Mouse (Mus musculus) natural killer cell, adult 2 months (primary cell): ENCODE data around the gene Olfr1406.
"Not testable (repeated sequence)": the region's sequence is repeated elsewhere in the genome, so short reads cannot be mapped to it uniquely, and the experiment has no call there.

Source experiments
- DNase-seq, 2 experiments: peaks; one replicate each; pipeline ENCODE4 v3.0.0; 2022; ENCODE audit warnings: low spot score in 2 of 2

Gene Olfr1406

GRCm38 (mm10) chr1:173190540-173190939 lies at the start of gene Olfr1406:
Gene Olfr1406, minus strand, starts transcription at chr1:173190640.
- DNase-seq: no peak

DNA sequence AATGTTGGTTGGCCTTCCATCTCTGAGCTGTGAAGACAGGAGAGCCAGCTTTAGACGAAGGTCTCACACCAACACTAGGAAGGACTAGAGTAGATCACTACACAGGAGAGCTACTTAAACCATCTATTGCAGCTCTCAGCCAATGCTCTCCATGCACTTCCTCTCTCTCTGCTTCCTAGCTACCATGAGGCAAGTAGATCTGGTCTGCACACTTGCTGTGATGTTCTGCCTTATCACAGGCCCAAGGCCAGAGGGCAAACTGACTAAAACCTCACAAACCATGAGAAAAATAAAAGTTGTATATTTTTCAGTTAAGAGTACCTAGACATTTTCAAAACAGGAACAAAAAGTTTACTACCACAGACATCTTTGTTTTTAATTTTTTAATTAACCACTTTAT lies 46.6 kb upstream of the Olfr1406 start:
- DNase-seq: not testable (repeated sequence)

- no peak for DNase-seq
These were observed 36.6 kb upstream of the Olfr1406 start, which contains the start of gene Fcer1a for GRCm38 (mm10) chr1:173227081-173227480. Gene Fcer1a, minus strand, starts transcription at chr1:173227214.

DNA sequence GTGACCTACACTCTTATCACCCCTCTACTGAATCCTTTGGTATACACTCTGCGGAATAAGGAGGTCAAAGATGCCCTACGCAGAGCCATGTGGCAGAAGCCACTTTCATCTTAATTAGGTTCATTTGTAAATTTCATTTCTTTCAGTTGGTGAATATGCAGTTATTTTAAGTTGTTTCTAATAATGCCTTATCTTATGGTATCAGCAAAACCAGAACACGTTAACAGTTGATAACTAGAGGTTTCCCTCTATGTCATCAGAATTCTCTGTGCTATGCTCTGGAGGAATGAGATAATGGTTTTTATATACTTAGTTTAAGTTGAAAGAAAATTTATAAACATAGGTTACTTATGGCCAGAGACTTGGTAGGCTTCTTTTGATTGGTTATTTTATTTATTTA lies 26.0 kb upstream of the Olfr1406 start:
- DNase-seq: no peak

DNA sequence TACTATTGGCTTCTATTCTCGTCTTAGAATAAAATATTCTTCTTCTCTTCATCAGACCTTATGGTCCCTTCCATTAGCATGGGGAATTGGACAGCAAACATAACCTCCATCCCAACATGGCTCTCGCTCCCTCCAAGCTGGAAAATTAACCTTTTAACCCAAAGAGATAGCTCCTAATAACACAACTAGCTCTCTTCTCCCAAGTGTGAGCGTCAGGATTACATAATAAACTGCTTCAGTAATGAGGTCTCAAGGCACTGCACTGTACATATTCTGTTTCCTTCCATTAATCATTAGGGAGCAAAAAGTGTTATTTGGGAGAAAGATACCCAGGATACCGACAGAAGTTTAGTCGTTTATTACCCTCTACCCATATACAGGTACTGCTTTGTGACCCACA lies 21.7 kb upstream of the Olfr1406 start, which contains the start of gene Olfr1404:
Olfr1404 (plus strand) TSS at position 301 of the 400 bp plus-strand sequence.
- no peak for DNase-seq

GRCm38 (mm10) chr1:173197508-173197907 lies 7.1 kb upstream of the Olfr1406 start, which contains the start of gene Olfr218:
Gene Olfr218, plus strand, starts transcription at chr1:173197808.
- no peak for DNase-seq

GRCm38 (mm10) chr1:173196359-173196758 lies 5.9 kb upstream of the Olfr1406 start:
- DNase-seq: no peak

GRCm38 (mm10) chr1:173192059-173192458 lies 1.6 kb upstream of the Olfr1406 start:
- DNase-seq: no peak

GRCm38 (mm10) chr1:173174154-173174842 lies 16.1 kb downstream of the Olfr1406 start:
- DNase-seq: no peak

DNA sequence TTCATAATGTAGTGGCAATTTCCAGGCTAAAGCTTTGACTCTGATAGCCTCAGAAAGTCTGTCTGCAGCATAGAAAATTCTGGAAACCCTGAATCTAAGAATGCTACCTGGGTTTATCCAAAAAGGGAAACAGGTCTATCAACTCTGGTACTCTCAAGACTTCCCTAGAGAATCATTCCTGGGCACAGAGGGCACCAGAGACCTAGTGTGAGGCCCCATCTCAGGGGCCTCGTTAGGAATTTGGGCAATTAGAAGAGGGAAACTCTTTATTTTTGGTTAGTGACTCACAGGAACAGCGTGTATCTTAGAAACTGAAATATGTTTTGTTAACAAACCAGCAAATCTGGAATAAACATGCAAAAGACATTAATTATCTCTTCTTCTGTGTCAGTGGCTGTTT lies 53.2 kb downstream of the Olfr1406 start, which contains the start of gene Olfr1408:
Olfr1408 (minus strand) TSS at position 101 of the 400 bp plus-strand sequence.
- no peak for DNase-seq
